Mouse (Mus musculus) liver, embryonic 14.5 days (tissue): ENCODE measurements around the gene Adpgk.

Experiments used
- CTCF ChIP-seq: IDR thresholded peaks from 2 replicates; pipeline ENCODE4 v1.5.1; 2016; ENCODE audit warnings: antibody characterized with exemption, low read depth, control low read depth
- EP300 ChIP-seq: IDR thresholded peaks from 2 replicates; pipeline ENCODE4 v1.6.1; 2016; ENCODE audit warnings: antibody characterized with exemption, low read depth

- no peak for TF ChIP-seq CTCF
- no peak for TF ChIP-seq EP300
Measured at GRCm38 (mm10) chr9:59291688-59292492, 532 bp downstream of the Adpgk start.
